Mouse (Mus musculus) forebrain, embryonic 10.5 days (tissue): ENCODE data around the gene Slc7a8. TPM values are rescaled to one million over a fixed set of nuclear protein-coding genes. Genes with fewer than 3 reads are reported as not detected.
"Not testable (repeated sequence)": the region's sequence is repeated elsewhere in the genome, so short reads cannot be mapped to it uniquely, and the experiment has no call there.

Experiments used
- DNase-seq: peaks from one replicate; pipeline ENCODE4 v3.0.0-alpha.2; 2017; ENCODE audit warnings: low spot score; ENCODE audit errors: extremely low spot score
- H3K27ac ChIP-seq: fragments of 300-500 bp; sonication (generic); 2 replicates; pipeline ENCODE4 v1.5.1; 2016; ENCODE audit warnings: mild to moderate bottlenecking
- H3K27me3 ChIP-seq: fragments of 300-500 bp; sonication (generic); 2 replicates; pipeline ENCODE4 v1.6.1; 2016; ENCODE audit warnings: mild to moderate bottlenecking; ENCODE audit not compliant: poor library complexity, severe bottlenecking
- H3K36me3 ChIP-seq: fragments of 300-500 bp; sonication (generic); replicated peaks from 2 replicates; pipeline ENCODE4 v1.6.1; 2016; ENCODE audit warnings: mild to moderate bottlenecking, moderate library complexity
- H3K4me1 ChIP-seq: fragments of 300-500 bp; sonication (generic); 2 replicates; pipeline ENCODE4 v1.6.1; 2016
- H3K4me3 ChIP-seq: fragments of 300-500 bp; sonication (generic); 2 replicates; pipeline ENCODE4 v1.5.1; 2016; ENCODE audit warnings: mild to moderate bottlenecking, moderate library complexity
- H3K9me3 ChIP-seq: fragments of 300-500 bp; sonication (generic); 2 replicates; pipeline ENCODE4 v1.6.1; 2016; ENCODE audit warnings: mild to moderate bottlenecking, moderate library complexity
- WGBS: fragments of 180-500 bp; shearing (Covaris S2); methylation state at CpG from one replicate; pipeline ENCODE4 v1.1.7; 2016; 5-methylcytosine and 5-hydroxymethylcytosine counted together
- polyA plus RNA-seq: library from polyadenylated mRNA; unstranded; fragments of >200 nt; fragmentation: Nextera tagmentation; extraction: Ambion mirVana; gene quantifications from 2 replicates; pipeline ENCODE4 v1.2.1, GENCODE M21; 2016

Slc7a8 gene
- polyA plus RNA-seq, 1 experiment from 2014 or later, result 1.0 TPM

DNA sequence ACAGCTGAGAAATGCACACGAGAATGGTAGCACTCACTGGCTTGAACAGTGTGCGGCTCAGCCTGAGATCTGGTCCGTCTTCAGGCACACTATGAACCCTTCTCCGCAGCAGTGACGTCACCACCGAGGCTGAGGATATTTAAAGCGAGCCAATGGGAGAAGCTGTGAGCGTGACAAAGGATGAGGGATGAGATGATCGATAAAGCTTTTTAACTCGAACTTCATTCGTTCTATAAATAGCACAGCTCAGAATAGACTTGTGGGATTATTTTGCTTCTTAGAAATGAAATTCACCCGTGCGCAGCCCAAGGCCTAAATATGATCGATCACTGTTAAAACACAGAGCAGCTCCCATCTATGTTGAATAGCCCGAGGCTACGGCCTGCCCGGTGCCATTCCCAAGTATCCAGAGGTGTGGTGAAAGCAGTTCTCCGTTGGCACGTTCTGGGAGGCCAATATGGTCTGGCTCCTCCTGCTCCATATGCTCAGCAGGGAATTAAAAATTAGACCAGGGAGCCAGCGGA, 9.4 kb downstream of the Slc7a8 start:
- Histone ChIP-seq H3K27ac (no peak overlapping the region), H3K27me3 (0 out of 2 replicates have a peak, but pooled peaks cover 4% of the 10 kb centered on the region), H3K36me3 (no peaks in the 10 kb centered on the region), H3K4me1 (no peaks in the 10 kb centered on the region), H3K9me3 (no peaks in the 10 kb centered on the region), H3K4me3 (no peak overlapping the region)
- 87% methylated on average over 20 of the region's 20 CpGs for WGBS
- DNase-seq, result no peak

DNA sequence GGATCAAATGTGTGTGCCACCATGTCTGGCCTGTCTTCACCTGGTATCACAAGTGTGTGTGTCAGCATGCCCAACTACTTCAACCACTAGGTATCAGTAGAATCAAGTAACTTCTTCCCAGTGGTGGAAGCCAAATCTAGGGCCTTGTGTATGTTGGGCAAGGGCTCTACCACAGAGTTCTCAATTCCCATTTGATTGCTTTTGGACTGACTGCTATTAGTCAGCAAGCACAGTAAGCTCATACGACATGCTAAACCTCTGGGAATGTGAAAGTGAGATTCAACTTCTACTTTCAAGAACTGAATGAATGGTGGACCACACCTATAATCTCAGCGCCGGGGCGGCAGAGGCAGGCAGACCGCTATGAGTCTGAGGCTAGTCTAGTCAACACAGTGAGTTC, 11.4 kb downstream of the Slc7a8 start:
- Histone ChIP-seq H3K27me3 (no peaks in the 10 kb centered on the region), H3K27ac (no peak overlapping the region), H3K4me3 (no peak overlapping the region), H3K4me1 (no peaks in the 10 kb centered on the region), H3K9me3 (no peaks in the 10 kb centered on the region), H3K36me3 (no peaks in the 10 kb centered on the region)
- 93% methylated on average over 5 of the region's 5 CpGs for WGBS
- DNase-seq, result no peak

DNA sequence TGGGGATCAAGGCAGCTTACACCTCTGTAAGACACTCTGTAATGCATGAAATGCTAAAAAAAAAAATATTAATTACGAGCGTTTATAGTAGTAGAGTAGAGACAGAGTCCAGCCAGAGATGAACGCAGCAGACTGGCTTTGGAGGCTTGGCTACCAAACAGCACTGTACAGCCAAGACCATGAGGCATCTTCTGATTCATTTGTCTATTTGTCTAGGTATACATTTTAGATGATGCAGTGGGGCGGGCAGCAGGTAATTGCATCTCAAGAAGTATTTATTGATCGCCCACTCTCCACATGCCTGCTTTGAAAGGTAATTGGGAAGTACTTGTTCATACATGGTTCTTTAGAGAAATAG, 12.7 kb downstream of the Slc7a8 start:
- H3K36me3 ChIP-seq, result no peaks in the 10 kb centered on the region
- no peaks in the 10 kb centered on the region for H3K9me3 ChIP-seq
- 95% methylated on average over 5 of the region's 5 CpGs for WGBS
- no peak for DNase-seq
- no peaks in the 10 kb centered on the region for H3K27me3 ChIP-seq
- no peak overlapping the region for H3K27ac ChIP-seq
- H3K4me1 ChIP-seq, result no peaks in the 10 kb centered on the region
- no peak overlapping the region for H3K4me3 ChIP-seq

DNA sequence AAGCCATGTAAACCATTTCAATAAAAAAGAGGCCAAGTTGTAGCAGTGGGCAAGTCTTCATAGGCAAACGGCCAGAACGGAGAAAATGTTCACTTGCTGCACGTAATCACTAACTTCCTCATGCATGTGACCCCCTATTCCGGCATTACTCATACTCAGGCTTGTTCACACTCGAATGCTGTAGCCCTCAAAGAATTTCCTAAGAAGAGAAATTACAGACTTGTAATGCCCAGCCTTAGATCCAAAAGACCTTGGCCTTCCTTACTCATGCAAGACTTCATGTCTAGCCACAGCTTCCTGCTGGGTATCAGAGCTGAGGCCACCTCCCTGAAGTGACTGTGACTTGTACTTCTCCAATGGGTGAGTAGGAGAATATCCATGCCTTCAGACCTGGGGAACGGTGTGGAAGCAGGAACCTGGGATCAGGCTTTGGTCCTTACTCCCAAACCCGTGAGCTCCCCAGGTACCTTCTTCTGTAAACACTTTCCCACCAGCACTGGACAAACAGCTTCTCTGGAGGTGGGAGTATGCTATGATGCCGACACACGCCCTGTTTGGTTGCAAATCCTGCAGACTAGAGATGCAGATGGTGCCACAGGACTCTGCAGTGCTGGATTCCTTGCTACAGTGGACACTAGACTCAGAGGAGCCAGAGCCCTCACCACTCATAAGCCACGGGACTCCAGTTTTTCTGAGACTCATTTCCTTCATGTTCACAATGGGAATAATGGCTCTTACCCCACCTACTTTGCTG, 13.3 kb downstream of the Slc7a8 start:
- Histone ChIP-seq H3K9me3 (no peaks in the 10 kb centered on the region), H3K27ac (no peak overlapping the region), H3K4me1 (no peaks in the 10 kb centered on the region), H3K4me3 (no peak overlapping the region), H3K27me3 (no peaks in the 10 kb centered on the region), H3K36me3 (no peaks in the 10 kb centered on the region)
- no peak for DNase-seq
- WGBS, result 92% methylated on average over 10 of the region's 10 CpGs

DNA sequence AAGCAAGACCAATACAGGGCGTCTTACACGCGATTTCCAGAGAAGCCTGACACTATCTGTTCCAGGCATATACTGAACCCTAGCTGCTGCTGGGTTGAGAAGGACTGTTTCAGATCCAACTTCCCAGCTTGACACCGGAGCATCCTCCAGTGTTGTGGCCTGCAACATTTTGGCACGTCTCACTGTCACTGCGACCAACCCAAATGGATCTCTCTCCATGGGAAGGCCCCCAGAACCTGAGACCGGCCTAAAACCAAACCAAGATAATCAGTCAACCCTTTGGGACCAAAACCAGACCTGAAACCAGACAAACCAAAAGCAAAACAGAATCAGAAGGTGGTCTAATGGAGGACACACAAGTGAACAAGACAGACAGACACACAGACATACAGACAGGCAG, 14.8 kb downstream of the Slc7a8 start:
- 96% methylated on average over 7 of the region's 7 CpGs for WGBS
- H3K9me3 ChIP-seq, H3K4me1 ChIP-seq, H3K27me3 ChIP-seq, H3K27ac ChIP-seq, DNase-seq, H3K36me3 ChIP-seq, H3K4me3 ChIP-seq: not testable (repeated sequence)

DNA sequence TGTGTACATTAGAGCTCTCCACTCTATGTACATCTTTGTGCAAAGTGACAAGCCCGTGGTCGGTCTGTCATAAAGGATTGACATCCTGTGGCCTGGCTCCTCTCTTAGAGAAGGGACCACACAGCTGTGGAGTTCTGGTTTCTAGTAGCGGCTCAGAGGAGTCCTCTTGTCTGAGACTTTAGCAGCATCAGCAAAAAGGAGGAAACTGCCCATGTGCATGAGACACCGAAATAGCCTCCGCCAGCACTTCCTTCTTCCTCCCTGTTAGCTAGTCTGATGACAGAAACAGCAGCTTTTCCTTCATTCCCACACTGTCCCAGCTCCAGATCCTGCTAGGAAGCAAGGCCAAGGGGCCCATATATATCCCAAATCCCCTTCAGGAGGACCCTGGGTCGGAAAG, 25.4 kb downstream of the Slc7a8 start:
- peaks cover 20% of the 10 kb centered on the region for H3K4me1 ChIP-seq
- H3K4me3 ChIP-seq, result no peak overlapping the region
- H3K36me3 ChIP-seq, result no peaks in the 10 kb centered on the region
- no peak overlapping the region for H3K27ac ChIP-seq
- no peaks in the 10 kb centered on the region for H3K9me3 ChIP-seq
- DNase-seq, result no peak
- H3K27me3 ChIP-seq, result no peaks in the 10 kb centered on the region
- 94% methylated on average over 6 of the region's 6 CpGs for WGBS

DNA sequence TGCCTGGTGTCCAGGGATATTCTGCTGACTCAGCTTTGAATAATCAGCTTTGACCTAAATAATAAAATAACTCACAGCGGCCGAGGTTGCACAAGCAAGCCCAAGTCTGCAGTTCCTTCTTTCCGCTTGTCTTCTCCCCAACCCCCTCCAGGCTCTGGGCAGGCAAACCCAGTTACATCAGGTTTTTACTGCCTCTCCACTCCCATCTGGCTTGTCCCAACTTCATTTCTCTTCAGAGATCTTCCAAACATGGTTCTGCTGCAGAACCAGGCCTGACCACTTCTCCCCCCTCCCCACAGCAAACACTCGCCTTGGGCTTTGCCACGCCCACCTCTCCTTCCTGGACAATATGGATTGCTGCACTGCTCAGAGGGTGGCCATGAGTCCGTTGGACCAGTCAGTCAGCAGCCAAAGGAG, 27.1 kb downstream of the Slc7a8 start:
- 51% methylated on average over 6 of the region's 6 CpGs for WGBS
- no peak for DNase-seq
- no peaks in the 10 kb centered on the region for H3K9me3 ChIP-seq
- H3K36me3 ChIP-seq, result no peaks in the 10 kb centered on the region
- peak overlapping the region; percentile 48; the same call in 1 of the 2 replicates for H3K27ac ChIP-seq
- no peaks in the 10 kb centered on the region for H3K27me3 ChIP-seq
- peaks cover 12% of the 10 kb centered on the region for H3K4me1 ChIP-seq
- no peak overlapping the region for H3K4me3 ChIP-seq

DNA sequence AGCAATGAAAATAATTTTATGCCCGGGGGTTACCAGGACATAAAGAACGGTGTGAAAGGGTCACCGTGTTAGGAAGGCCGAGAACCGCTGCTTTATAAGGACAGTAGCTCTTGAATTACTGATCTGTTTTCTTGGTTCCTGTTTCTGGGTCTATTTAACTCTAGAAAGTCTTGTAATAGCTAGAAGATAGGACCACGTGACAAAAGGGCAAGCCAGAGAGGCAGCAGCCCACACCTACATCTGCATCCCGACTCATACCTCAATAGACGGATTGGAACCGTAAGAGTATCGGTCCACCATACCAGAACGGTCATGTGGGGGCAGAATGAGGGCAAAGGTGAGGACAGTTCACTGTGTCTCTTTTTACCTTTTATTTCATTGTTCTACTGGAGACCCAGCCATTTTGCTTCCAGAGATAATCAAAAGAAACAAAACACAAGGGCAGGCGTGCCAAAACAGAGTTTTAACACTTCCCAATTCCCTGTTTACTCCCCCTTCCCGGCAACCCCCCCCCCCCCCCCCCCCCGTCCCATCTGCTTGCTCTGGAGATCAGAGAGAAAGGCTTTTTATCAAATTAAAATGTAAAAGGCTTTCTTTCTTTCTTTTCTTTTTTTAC, 27.7 kb downstream of the Slc7a8 start:
- Histone ChIP-seq H3K9me3 (no peaks in the 10 kb centered on the region), H3K36me3 (no peaks in the 10 kb centered on the region), H3K27me3 (no peaks in the 10 kb centered on the region), H3K4me3 (no peak overlapping the region), H3K27ac (no peak overlapping the region), H3K4me1 (peaks cover 12% of the 10 kb centered on the region)
- 82% methylated on average over 14 of the region's 14 CpGs for WGBS
- DNase-seq, result no peak

DNA sequence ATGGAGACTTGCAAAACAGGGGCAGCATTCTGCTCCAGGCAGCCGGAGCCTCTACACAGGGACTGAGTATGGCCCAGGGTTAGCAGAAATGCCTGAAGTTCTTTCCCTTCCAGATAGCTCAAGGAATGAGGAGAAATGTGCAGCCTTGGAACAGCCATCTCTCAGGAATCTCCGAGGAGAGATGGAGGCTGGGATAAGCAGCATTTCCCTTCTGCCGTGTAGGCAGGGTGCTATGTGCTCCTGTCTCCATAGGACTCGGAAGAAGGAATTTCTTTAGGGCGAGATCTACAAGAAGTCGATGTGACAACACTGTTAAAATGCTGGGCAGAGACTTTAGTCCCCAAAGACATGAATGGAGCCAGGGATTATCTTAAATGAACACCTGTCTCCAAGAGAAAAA, 28.8 kb downstream of the Slc7a8 start:
- H3K27ac ChIP-seq, result no peak overlapping the region
- H3K4me3 ChIP-seq, result no peak overlapping the region
- H3K9me3 ChIP-seq, result no peaks in the 10 kb centered on the region
- H3K36me3 ChIP-seq, result no peaks in the 10 kb centered on the region
- no peaks in the 10 kb centered on the region for H3K27me3 ChIP-seq
- peaks cover 12% of the 10 kb centered on the region for H3K4me1 ChIP-seq
- DNase-seq, result no peak
- 87% methylated on average over 6 of the region's 6 CpGs for WGBS

DNA sequence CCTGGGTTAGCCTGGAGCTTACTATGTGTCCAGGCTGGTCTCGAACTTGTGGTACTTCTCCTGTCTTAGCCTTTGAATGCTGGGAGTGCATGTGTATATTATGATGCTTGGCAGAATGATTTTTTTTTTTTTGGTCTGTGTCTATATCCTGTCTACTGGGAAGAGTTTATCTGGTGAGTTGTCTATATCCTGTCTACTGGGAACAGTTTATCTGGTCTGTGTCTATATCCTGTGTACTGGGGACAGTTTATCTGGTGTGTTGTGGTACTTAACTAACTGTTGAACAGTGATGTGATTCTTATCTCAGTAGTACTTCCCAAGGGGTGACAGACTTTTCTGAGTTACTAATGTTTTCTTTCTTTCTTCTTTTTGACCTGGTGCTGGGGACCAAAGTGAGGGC, 30.0 kb downstream of the Slc7a8 start:
- 90% methylated on average over 1 of the region's 1 CpGs for WGBS
- no peak overlapping the region for H3K27ac ChIP-seq
- H3K36me3 ChIP-seq, result no peaks in the 10 kb centered on the region
- no peak overlapping the region for H3K4me3 ChIP-seq
- DNase-seq, result no peak
- no peaks in the 10 kb centered on the region for H3K9me3 ChIP-seq
- H3K4me1 ChIP-seq, result peaks cover 12% of the 10 kb centered on the region
- H3K27me3 ChIP-seq, result no peaks in the 10 kb centered on the region

DNA sequence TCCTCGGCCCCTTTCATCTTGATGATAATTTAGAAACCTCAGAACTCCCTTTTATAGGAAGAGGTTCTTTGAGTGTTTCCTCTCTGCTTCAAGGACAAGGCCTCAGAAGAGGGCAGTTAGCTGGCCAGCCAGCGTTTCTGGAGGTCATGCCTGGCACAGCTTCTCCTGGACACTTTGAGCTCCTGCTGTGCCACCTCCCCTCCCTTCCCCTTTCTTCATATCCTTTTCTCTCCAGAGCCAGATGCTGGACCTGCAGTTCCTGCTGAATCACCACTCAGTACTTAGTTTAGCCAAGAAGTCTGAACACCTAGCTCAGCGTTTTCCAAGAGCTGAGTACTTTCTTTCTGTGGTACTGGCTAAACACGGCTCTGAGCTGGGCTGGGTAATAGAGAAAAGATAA, 32.5 kb downstream of the Slc7a8 start:
- peaks cover 3% of the 10 kb centered on the region for H3K4me1 ChIP-seq
- no peak overlapping the region for H3K27ac ChIP-seq
- no peak overlapping the region for H3K4me3 ChIP-seq
- no peak for DNase-seq
- no peaks in the 10 kb centered on the region for H3K9me3 ChIP-seq
- H3K27me3 ChIP-seq, result no peaks in the 10 kb centered on the region
- H3K36me3 ChIP-seq, result no peaks in the 10 kb centered on the region
- WGBS, result 79% methylated on average over 4 of the region's 4 CpGs

DNA sequence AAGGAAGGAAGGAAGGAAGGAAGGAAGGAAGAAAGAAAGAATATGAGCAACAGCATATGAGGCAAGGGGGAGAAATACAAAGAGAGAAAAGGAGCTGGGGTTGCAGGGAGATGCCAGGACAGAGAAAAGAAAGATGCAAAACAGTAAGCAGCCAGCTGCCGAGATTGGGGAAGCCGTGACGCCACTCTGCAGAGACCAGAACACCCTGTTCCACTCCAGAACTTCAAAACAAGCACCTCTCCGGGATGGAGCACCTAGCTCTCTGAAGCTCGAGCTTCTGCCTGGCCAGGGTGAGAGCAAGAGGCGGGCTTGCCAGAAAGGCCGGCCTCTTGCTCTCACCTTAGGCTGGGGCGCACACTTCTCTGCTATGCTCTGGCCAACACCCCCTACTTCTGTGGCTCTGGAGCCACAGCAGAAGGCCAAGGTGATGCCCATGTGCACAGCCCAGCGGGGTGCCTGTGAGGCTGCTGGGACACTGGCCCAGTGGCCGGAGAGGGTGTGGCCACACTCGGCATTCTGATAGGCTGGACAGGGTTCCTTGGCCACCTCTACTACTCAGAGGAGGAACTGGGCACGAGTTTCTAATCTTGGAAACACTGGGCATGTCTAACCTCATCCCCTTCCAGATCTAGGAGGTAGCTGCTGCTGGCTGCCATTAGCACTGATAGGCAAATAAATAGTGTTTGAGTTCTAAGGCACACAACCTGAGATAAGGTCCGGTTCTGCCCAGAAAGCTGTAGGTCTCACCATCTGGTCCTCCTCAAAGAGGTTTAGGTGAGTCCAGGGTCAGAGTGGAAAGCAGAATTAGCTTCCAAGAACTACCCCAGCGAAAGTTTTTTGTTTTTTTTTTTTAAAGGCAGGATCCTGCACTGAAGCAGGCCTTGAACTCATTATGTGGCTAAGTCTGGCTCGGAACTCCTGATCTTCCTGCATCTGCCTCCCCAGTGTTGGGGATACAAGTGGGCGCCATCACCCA, 33.5 kb downstream of the Slc7a8 start:
- H3K4me3 ChIP-seq, result no peak overlapping the region
- 86% methylated on average over 16 of the region's 16 CpGs for WGBS

More for the DNA sequence above, 33.5 kb downstream of the Slc7a8 start:
- Histone ChIP-seq H3K27me3 (no peaks in the 10 kb centered on the region), H3K9me3 (no peaks in the 10 kb centered on the region), H3K27ac (no peak overlapping the region), H3K36me3 (no peaks in the 10 kb centered on the region), H3K4me1 (no peaks in the 10 kb centered on the region)
- no peak for DNase-seq
